Mouse (Mus musculus) left cerebral cortex, adult 18-20 months (tissue): ENCODE measurements around the gene Gcnt3. TPM values are rescaled to one million over a fixed set of nuclear protein-coding genes. Genes with fewer than 3 reads are reported as not detected.
"Not testable (repeated sequence)": the region's sequence is repeated elsewhere in the genome, so short reads cannot be mapped to it uniquely, and the experiment has no call there.

Experiments used
- DNase-seq, 2 experiments: peaks; one replicate each; pipeline ENCODE4 v3.0.0; 2021 to 2022; ENCODE audit warnings: low spot score in 2 of 2, mixed read lengths in 1 of 2
- total RNA-seq, 2 experiments: library from RNA; stranded (reverse); gene quantifications; 2 replicates each; pipeline ENCODE4 v1.2.3; 2021

Gene Gcnt3
- total RNA-seq, 2 experiments from 2014 or later = not detected

DNA sequence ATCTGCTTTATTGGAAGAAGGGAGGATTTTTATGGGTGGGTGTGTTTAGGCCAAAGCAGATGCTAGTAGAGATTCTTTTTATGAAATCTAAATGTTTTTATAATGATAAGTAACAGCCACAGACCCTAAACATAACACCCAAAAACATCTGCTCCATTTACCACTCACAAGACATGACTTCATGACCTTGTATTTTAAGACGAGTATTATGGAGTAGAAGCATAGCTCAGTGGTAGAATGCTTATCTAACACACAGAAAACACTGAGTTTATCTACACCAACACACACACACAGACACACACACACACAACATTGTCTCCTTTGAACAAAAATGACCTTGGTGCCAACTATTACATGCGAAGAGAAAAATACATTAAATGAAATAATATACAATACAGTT, 7.0 kb upstream of the Gcnt3 start:
- no peak for DNase-seq

DNA sequence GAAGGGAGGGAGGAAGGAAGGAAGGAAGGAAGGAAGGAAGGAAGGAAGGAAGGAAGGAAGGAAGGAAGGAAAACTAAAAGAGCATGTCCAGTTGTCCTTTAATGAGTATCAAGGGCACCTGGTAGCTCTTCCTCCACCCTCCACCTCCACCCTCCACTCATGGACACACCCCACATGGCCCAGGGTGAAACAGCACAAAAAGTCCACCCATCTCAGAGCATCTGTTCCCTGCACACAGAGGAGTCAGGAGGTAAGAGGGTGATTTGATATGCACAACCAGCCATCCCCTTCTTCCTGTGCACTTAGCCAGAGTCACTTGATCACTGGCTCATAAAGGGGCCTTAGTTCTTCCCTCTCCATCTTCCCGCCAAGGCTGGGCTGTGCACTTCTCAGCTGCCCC, 5.0 kb upstream of the Gcnt3 start:
- no peak for DNase-seq

DNA sequence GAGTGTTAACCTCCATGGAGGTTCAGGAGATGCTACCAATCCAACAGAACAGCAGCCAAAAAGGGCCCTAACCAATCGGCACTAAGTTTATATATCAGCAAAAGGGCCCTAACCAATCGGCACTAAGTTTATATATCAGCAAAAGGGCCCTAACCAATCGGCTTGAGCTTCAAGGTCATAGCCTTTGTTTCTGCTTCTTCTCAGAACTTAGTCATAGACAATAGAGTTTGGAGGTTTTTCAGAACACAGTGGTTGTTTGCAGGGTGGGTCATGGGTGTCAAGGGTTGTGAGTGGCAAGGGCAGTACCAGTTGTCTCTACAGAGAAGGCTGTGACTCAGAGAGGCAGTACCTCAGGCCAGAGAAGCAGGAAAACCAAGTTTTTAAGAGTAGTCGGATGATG, 4.2 kb upstream of the Gcnt3 start:
- DNase-seq = no peak

DNA sequence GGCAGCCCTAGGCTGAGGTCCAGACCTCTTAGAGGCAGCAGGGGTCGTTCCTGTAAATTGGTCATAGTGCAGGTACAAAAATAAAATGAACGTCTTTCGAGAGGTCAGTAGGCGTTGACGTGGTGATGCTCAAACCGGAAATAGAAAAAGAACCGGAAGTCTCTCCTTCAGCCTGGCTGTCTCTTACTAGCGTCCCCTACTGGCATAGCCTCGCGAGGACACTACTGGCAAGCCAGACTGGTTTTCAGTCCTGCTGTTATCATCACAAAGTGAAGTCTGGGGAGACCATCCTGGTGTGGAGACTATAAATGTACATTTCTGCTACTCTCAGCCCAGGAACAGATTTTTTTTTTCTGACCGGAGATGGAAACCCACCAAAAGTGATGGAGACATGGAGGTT, 2.7 kb upstream of the Gcnt3 start:
- DNase-seq = no peak

DNA sequence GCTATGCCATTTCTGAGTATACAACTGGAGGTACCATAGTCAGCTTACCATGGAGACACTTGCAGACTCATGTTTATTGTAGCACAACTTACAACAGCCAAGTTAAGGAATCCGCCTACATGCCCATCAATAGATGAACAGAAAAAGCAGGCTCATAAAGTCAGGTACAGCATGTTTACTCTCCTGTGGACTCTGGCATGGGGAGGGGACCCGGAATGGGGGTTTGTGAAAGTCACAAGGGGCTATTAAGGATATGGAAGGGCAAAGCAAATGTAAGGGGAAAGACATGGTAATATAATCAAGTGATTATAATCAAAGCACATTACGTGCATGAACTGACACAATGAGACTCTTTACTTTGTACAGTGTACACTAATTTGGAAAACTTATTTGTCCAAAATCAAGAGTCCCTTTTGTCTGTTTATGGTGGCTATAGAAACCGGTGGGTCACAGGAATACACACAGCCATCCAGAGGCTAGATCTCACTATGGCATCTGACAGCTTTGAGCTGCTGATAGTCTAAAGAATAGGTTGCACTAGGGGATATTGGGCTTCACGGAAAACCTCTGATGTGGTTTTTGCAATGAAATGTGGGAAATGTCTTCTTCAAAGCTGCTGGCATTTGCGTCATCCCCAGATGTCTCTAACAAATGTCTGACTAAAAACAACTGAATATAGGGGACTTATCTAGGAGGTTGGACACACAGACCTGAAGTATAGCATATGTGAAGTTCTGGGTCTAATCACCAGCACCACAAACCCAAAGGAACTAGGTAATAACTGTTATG, 1.9 kb upstream of the Gcnt3 start:
- no peak for DNase-seq

DNA sequence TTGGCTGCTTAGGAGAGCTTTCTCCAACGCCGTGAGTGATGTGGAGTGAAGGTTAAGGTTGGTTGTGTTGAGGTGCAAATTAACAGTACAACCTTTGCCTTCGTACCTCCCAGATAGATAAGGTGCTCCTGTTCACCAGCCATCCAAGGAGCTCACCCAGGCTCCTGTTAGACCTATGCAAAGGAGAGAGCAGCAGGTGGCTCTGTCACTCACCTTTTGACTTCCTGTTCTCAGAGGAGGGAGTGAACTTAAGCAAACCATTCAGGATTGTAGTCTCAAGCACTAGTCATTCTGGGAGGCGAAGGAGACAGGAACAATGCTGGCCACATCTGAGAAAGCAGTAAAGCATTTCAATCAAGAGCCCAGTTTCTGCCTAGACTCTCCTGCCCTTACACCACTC, 1.2 kb downstream of the Gcnt3 start:
- no peak for DNase-seq

DNA sequence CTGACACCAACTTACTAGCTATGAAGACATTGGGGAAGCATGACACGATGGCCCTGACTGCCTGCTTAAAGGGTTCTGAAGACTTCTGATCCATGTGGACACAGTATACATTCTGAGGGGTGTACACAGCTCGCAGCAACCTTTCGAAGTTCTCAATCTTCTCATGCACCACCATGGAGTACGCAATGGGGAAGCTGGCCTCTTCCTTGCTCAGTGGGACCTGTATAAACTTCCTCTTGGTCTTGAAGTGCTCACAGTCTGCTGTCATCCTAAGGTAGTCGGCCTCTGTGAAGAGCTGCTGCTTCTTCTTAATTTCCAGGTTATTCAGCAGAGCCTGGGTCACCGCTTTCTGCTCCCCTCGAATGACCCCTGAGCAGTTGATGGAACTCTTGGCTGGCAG, 3.2 kb downstream of the Gcnt3 start:
- no peak for DNase-seq

DNA sequence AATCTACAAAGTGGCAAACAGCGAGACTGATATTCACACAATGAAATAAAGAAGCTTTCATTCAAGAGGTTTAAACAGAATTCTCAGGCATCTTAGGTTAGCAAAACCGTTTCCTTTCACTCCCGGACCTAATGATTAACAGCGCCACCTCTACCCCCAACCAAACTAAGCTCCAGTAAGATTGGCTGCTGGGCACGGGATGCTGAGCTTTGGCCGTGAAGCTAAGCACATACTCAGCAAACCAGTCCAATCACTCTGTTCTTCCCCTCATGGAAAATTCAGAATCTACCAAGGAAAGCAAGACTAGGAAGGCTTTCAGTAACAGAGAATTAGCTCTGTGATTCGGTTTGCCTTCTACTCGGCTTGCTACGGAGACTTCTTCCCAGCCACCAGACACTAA, 4.8 kb downstream of the Gcnt3 start:
- DNase-seq = no peak

DNA sequence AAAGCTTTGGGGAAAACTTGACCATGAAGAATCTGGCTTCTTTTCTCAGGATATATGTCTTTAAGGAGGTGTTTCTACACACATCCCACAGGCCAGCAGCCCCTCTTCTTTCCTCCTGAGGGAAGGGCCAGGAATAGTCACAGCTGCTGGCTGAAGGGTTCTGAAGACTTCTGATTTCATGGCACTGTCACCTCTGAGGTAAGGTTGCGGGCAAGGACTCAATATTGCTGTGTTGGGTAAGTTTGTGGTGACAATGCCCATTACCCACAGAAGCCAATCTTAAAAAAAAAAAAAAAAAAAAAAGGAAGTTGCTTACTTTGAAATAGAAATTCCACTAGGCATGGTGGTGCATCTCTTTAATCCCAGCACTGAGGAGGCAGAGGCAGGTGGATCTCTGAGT, 5.7 kb downstream of the Gcnt3 start:
- DNase-seq = no peak

DNA sequence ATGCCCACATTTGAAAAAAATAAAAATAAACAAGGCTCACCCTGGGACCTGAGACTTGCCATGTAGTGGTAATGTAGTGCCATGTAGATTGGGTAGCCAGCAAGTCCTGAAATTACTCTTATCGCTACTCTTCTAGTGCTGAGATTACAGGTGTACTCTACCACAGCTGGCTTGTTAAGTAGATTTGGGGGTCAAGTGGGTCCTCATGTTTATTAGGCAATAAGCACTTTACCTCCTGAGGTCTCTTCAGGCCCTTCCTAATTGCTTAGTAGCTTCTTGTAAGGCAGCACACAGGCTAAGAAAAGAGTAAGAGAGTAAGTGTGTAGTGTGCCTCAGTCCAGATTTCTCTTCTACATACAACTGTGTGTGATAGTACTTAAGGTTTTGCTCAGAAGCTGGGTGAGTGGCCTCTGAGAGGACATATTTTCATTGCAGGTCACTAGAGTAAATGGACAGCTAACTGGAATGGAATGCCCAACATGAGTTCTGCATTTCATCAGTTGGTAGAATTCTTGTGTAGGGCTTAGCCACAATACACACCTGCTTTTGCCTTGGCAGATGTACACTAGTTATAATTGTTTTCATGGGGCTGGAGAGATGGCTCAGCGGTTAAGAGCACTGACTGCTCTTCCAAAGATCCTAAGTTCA, 12.4 kb downstream of the Gcnt3 start:
- no peak for DNase-seq

DNA sequence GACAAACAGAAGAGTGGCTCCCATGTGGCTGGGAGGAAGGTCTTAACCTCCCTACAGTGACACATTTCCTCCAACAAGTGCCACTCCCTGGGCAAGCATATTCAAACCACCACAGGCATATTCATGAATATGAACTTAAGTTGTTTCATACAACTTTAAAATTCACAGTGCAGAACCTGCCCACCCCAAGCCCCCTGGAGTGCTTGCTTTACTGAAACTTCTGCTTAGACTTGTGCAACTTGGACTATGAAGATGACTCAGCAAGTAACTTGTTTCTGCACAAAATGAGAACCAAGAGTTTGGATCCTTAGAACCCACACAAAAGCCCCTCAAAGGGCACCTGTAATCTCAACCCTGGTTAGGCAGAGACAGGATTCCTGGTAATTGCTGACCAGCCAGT, 13.2 kb downstream of the Gcnt3 start:
- DNase-seq = no peak

DNA sequence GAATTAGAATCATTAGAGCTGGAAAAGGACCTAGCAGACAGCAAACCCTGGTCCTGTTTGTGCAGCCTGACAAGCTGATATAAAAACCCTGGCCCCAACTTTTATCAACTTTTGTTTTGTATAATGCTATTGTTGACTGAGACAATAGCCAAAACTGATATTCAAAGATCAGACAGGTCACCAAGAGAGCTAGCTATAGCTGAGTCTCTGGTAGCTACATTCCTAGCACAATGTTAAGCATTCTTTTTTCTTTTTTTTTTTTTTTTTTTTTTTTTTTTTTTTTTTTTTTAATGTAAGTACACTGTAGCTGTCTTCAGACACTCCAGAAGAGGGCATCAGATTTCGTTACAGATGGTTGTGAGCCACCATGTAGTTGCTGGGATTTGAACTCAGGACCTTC, 14.3 kb downstream of the Gcnt3 start:
- not testable (repeated sequence) for DNase-seq

DNA sequence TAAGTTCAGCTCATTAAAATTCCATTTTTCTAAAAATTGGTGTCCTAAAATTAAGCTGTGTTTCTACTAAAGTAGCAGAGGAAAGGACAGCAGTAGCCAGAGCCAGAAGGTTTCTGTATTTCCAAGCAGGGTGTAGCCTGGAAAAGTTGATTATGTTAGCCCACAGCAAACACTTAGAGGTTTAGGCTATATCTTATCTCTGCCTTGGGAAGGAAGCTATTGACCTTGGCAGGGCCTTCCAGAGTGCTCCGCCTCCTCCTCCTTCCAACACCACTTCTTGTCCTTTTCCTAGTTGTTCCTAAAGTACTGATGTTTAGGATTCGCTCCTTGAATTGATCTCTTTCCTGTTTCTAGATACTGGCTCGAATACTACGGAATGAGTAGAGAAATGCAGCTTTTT, 15.8 kb downstream of the Gcnt3 start:
- no peak for DNase-seq

DNA sequence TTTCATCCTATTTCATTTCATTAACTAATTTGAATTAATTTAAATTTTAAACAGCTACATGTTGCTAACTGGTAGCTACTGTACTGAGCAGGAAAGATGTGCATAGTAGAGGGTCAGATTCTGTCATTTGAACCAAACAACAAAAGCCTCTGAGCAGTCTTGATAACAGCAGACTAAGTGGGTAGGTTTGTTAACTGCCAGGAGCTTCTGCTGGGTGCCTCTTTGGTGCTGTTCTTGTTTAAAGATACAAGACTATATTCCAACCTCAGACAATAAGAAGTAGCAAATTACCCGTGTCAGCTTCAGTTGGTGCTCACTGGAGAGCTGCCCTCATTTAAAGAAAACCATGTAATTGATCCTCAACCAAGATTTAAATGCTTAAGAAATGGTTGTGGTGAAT, 16.3 kb downstream of the Gcnt3 start:
- DNase-seq = no peak

DNA sequence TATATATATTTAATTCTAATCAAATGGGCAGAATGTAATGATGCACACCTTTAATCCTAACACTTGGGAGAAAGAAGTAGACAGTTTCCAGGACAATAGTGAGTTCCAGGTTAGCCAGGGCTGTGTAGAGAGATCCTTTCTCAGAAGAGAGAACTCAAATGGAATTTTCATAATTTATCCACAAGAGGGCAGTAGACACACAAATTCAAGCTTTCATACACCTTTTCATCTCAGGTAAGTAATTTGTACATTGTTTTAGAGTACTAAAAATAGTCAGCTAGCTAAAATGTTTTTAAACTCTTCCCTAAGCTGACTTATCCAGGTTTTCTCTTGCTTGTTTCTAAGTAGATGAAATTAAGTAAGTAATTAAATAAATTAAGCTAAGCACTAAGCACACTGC, 19.0 kb downstream of the Gcnt3 start:
- no peak for DNase-seq

DNA sequence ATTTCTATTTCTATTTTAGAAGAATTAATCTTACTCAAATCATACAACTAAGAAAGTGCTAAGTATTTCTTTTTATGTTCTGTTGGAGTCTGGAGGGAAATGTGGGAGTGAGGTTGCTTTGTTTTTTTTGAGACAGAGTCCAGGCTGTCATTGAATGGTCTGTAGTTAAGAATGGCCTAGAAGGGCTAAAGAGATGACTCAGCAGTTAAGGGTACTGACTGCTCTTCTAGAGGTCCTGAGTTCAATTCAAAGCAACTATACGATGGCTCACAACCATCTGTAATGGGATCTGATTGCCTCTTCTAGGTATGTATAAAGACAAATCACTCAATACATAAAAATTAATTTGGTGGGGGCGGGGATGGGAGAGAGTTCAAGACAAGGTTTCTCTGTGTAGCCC, 22.3 kb downstream of the Gcnt3 start:
- DNase-seq = no peak

DNA sequence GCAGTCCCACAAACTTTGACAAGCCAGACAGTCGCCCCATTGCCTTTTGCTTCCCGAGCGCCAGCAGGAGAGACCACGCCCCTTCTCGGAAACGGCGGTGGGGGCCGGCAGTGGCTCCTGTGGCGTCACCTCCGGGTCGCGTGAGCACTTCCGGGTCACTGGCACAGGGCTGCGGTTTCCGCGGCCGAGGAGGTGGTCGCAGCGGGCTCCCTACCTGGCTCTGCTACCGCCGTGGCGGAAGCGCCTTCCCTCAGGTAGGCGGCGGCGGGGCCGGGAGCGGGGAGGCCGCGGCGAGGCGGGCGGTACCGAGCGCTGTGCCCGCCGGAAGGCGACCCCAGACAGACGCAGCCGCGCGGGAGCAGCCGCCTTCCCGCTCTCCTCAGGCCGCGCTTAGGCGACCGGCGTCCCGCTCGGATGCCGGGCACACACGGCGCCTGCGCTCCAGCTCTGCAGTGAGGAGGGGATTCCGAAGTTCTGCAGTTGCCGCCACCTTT, 25.4 kb downstream of the Gcnt3 start, which contains the start of gene Gtf2a2:
Gene Gtf2a2, plus strand, starts transcription at position 143 of the 494 bp plus-strand sequence.
- DNase-seq = peak; percentile 92 to 96

DNA sequence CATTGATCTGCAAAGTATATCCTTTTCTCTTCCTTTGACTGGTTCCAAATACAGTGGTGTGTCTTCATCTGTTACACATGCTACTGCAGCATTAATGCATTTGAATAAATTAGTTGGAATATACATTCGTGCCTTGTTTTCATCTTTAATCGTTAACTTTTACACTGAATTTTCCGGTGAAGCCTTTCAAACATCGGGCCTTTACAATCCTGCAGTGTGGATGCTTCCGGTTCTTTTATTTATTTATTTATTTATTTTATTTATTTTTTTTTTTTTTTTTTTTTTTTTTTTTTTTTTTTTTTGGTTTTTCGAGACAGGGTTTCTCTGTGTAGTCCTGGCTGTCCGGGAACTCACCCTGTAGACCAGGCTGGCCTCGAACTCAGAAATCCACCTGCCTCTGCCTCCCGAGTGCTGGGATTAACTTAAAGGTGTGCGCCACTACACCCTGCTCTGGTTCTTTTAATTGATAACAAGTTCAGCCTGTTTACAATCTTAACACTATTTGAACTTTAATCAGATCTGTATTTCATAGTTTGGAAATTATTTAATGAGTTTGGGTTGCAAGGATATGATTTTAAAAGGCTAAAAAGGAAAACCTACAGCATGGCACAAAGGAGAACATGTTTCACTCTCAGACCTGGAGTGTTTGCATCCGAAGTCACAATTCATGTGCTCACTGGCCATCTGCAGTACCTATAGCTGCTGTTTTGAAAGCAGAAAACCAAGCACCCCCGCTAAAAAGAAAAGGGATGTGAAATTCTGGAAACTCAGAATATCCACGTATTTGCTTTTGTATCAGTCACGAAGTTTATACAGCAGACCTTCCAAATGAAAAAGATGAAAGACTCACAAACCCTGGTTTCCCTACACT, 26.1 kb downstream of the Gcnt3 start:
- no peak for DNase-seq

DNA sequence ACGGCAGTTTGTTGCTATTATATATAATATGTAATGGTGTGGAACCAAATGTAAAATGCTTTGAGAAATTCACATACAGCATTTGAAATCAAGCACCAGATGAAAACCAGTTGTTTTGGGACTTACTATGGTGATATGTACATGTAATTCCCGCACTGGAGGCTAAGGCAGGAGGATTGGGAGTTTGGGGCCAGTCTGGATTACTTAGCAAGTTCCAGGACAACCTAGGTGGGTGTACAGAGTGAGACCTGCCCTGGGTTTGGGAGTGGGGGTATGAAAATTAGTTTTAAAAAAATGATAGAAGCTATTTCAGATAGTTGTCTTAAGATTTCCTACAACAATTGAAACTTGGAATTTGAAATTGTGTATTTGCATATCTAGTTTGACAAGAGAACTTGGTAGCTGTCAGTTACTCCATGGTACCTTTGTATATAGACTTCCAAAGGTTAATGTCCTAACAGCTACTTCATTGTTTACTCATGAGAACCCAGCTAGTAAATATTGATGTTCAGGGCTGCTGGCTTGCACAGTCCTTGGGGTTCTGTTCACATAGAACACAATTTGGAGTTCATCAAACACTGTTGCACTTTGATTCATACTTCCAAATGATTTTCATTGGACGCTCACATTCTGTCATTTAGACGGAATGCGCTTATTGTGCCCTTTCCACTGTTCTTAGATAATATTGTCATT, 27.0 kb downstream of the Gcnt3 start:
- no peak for DNase-seq

DNA sequence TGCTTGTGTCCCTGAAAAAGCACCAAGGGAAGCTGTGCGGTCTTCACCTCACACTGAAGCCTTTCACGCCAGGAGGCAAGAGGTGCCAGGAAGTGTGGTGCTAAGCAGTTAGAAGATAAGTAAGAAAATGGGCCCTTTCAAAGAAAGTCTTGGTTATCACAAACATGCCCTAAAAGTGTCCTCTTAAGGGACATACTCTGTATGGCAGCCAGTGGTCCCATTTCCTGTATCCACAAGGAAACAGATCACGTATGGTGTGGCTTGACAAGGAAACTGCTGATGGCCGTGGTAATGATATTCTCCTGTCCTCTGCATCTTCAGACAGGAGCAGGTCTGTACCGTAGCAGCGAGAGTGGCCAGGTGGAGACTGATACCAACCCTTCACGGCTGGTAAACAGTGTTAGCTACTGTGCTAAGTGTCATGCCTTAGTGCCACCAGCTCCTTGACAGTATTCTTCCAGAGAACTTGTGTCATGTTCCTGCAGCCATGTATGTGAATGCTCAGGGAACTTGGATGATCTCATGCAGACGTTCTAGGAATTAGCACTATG, 28.1 kb downstream of the Gcnt3 start:
- no peak for DNase-seq
